Mouse (Mus musculus): ENCODE data around the gene C2cd3. TPM values are rescaled to one million over a fixed set of nuclear protein-coding genes. Genes with fewer than 3 reads are reported as not detected.
"Not testable (repeated sequence)": the region's sequence is repeated elsewhere in the genome, so short reads cannot be mapped to it uniquely, and the experiment has no call there.

The C2cd3 gene
- polyA plus RNA-seq, 1 experiment from 2014 or later, result 13.1 TPM

GRCm38 (mm10) chr7:100472777-100473176, 100.7 kb downstream of the C2cd3 start, which contains the start of gene Ucp3:
Ucp3 (plus strand) TSS chr7:100472990.
- Histone ChIP-seq H3K4me1 (peaks cover 62% of the 10 kb centered on the region), H3K4me3 (no peak within 1 kb of the TSS), H3K4me2 (no peak within 1 kb of the TSS), H3K36me3 (peaks cover 16% of the 10 kb centered on the region), H3K27me3 (replicated peaks) (no peaks in the 10 kb centered on the region), H3K27ac (replicated peaks) (no peak within 1 kb of the TSS), H3K9ac (0 out of 2 replicates have a peak within 1 kb of the TSS, but pooled peaks have one; percentile 30), H3K9me3 (no peaks in the 10 kb centered on the region)
- WGBS, result 58% methylated on average over 6 of the region's 6 CpGs
- no peak for ATAC-seq (ENCODE audit: extremely low read depth, insufficient number of reproducible peaks, low FRiP score, low TSS enrichment)

- Histone ChIP-seq H3K36me3 (peaks cover 13% of the 10 kb centered on the region), H3K27ac (replicated peaks) (no peak overlapping the region), H3K27me3 (replicated peaks) (no peaks in the 10 kb centered on the region), H3K4me3 (no peak overlapping the region), H3K9me3 (no peaks in the 10 kb centered on the region), H3K4me1 (peaks cover 51% of the 10 kb centered on the region), H3K9ac (no peak overlapping the region), H3K4me2 (no peak overlapping the region)
- 57% methylated on average over 9 of the region's 9 CpGs for WGBS
- ATAC-seq (ENCODE audit: extremely low read depth, insufficient number of reproducible peaks, low FRiP score, low TSS enrichment), result no peak
These were observed 101.9 kb downstream of the C2cd3 start for GRCm38 (mm10) chr7:100473846-100474454.

DNA sequence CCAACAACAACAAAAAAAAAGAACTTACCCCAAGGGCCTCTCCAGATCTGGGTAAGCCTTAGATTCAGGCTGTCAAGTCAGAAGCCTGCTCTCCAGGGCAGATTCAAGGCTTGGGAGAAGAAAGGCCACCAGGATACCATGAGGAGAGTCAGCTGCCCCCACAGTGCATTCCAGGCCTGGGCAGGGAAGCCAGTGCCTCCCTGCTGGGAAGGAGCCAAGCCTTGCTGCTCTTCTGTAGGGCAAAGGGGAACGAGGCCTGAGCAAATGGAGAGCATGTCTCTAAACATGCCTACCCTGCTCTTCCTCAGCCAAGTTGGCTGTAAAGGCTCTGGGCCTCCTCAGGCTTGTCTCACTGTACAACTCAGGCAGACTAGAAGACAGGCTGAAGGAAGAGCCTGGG, 102.6 kb downstream of the C2cd3 start:
- H3K9ac ChIP-seq, result 0 out of 2 replicates have a peak overlapping the region, but pooled peaks have one; percentile 0
- 28% methylated on average over 1 of the region's 1 CpGs for WGBS
- H3K36me3 ChIP-seq, result peaks cover 6% of the 10 kb centered on the region
- no peak for ATAC-seq (ENCODE audit: extremely low read depth, insufficient number of reproducible peaks, low FRiP score, low TSS enrichment)
- H3K4me3 ChIP-seq, result no peak overlapping the region
- no peak overlapping the region for H3K4me2 ChIP-seq
- peaks cover 6% of the 10 kb centered on the region; the same call in 1 of the 2 replicates for H3K27me3 ChIP-seq (replicated peaks)
- H3K4me1 ChIP-seq, result peaks cover 47% of the 10 kb centered on the region
- no peaks in the 10 kb centered on the region for H3K9me3 ChIP-seq
- H3K27ac ChIP-seq (replicated peaks), result 0 out of 2 replicates have a peak overlapping the region, but pooled peaks have one; percentile 6

GRCm38 (mm10) chr7:100479100-100479822, 107.2 kb downstream of the C2cd3 start:
- 77% methylated on average over 20 of the region's 20 CpGs for WGBS
- ATAC-seq (ENCODE audit: extremely low read depth, insufficient number of reproducible peaks, low FRiP score, low TSS enrichment), result no peak
- Histone ChIP-seq H3K9ac (no peak overlapping the region), H3K9me3 (no peaks in the 10 kb centered on the region), H3K4me3 (no peak overlapping the region), H3K36me3 (no peaks in the 10 kb centered on the region), H3K4me1 (peaks cover 23% of the 10 kb centered on the region), H3K4me2 (no peak overlapping the region), H3K27me3 (replicated peaks) (peaks cover 10% of the 10 kb centered on the region; the same call in 1 of the 2 replicates), H3K27ac (replicated peaks) (no peak overlapping the region)

DNA sequence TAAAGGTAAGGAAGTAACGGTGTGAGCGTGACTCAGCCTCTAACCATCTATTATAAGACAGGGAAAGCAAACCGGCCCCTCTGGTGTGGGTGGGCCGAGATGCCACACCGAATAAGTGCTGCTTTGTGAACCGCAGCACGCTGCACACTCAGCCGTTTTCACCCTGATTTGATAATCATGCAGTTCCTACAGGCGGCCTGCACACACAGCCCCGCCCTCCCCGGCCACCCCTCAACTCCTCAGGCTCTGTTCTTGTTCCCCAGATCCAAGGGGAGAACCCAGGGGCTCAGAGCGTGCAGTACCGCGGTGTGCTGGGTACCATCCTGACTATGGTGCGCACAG, 107.8 kb downstream of the C2cd3 start:
- Histone ChIP-seq H3K27me3 (replicated peaks) (peaks cover 10% of the 10 kb centered on the region; the same call in 1 of the 2 replicates), H3K9me3 (no peaks in the 10 kb centered on the region), H3K27ac (replicated peaks) (no peak overlapping the region), H3K4me2 (no peak overlapping the region; the same call in 1 of the 2 replicates), H3K9ac (no peak overlapping the region), H3K36me3 (no peaks in the 10 kb centered on the region), H3K4me3 (no peak overlapping the region), H3K4me1 (peaks cover 19% of the 10 kb centered on the region)
- ATAC-seq (ENCODE audit: extremely low read depth, insufficient number of reproducible peaks, low FRiP score, low TSS enrichment), result no peak
- 53% methylated on average over 15 of the region's 15 CpGs for WGBS

- Histone ChIP-seq H3K9ac (no peak overlapping the region), H3K27me3 (replicated peaks) (peaks cover 10% of the 10 kb centered on the region; the same call in 1 of the 2 replicates), H3K9me3 (no peaks in the 10 kb centered on the region), H3K36me3 (no peaks in the 10 kb centered on the region), H3K4me1 (peaks cover 15% of the 10 kb centered on the region), H3K27ac (replicated peaks) (no peak overlapping the region), H3K4me2 (no peak overlapping the region; the same call in 1 of the 2 replicates), H3K4me3 (no peak overlapping the region)
- ATAC-seq (ENCODE audit: extremely low read depth, insufficient number of reproducible peaks, low FRiP score, low TSS enrichment), result no peak
- WGBS, result 69% methylated on average over 17 of the region's 17 CpGs
These were observed 108.1 kb downstream of the C2cd3 start for GRCm38 (mm10) chr7:100480175-100480574.

DNA sequence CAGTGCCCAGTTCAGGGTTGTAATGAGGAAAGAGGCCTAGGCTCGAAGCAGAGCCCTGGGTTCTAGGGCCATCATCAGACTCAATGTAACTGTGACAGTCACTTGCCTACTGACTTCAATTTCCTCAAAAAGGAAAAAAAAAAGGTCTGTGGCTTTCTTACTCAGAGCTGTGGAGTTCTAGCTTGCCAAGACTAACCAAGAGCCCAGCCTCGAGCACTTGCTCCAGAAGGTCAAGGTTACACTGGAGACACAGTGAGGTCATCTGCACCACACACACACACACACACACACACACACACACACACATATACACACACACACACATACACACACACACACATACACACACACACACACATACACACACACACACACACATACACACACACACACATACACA, 110.0 kb downstream of the C2cd3 start:
- ATAC-seq (ENCODE audit: extremely low read depth, insufficient number of reproducible peaks, low FRiP score, low TSS enrichment); H3K27me3 ChIP-seq (replicated peaks); H3K4me2 ChIP-seq; H3K4me3 ChIP-seq; H3K36me3 ChIP-seq; H3K4me1 ChIP-seq; H3K9me3 ChIP-seq; H3K9ac ChIP-seq; H3K27ac ChIP-seq (replicated peaks): not testable (repeated sequence)
- 70% methylated on average over 2 of the region's 2 CpGs for WGBS

GRCm38 (mm10) chr7:100484493-100484892, 112.5 kb downstream of the C2cd3 start:
- Histone ChIP-seq H3K27ac (replicated peaks) (no peak overlapping the region), H3K27me3 (replicated peaks) (peaks cover 6% of the 10 kb centered on the region; the same call in 1 of the 2 replicates), H3K4me1 (peaks cover 13% of the 10 kb centered on the region), H3K4me2 (no peak overlapping the region), H3K9ac (no peak overlapping the region), H3K4me3 (no peak overlapping the region), H3K36me3 (no peaks in the 10 kb centered on the region), H3K9me3 (no peaks in the 10 kb centered on the region)
- ATAC-seq (ENCODE audit: extremely low read depth, insufficient number of reproducible peaks, low FRiP score, low TSS enrichment), result no peak
- WGBS, result 78% methylated on average over 5 of the region's 5 CpGs

- H3K9ac ChIP-seq, result no peak overlapping the region
- no peak overlapping the region for H3K4me2 ChIP-seq
- no peak overlapping the region for H3K27ac ChIP-seq (replicated peaks)
- peaks cover 13% of the 10 kb centered on the region for H3K4me1 ChIP-seq
- ATAC-seq (ENCODE audit: extremely low read depth, insufficient number of reproducible peaks, low FRiP score, low TSS enrichment), result no peak
- H3K4me3 ChIP-seq, result no peak overlapping the region
- no peaks in the 10 kb centered on the region for H3K9me3 ChIP-seq
- no peaks in the 10 kb centered on the region for H3K36me3 ChIP-seq
- no peaks in the 10 kb centered on the region for H3K27me3 ChIP-seq (replicated peaks)
- WGBS, result 62% methylated on average over 2 of the region's 2 CpGs
These were observed 115.3 kb downstream of the C2cd3 start for GRCm38 (mm10) chr7:100487301-100487700.

GRCm38 (mm10) chr7:100488474-100489048, 116.5 kb downstream of the C2cd3 start:
- Histone ChIP-seq H3K27me3 (replicated peaks) (no peaks in the 10 kb centered on the region), H3K36me3 (no peaks in the 10 kb centered on the region), H3K4me2 (no peak overlapping the region), H3K4me1 (peaks cover 26% of the 10 kb centered on the region), H3K27ac (replicated peaks) (0 out of 2 replicates have a peak overlapping the region, but pooled peaks have one; percentile 5), H3K4me3 (no peak overlapping the region), H3K9me3 (no peaks in the 10 kb centered on the region), H3K9ac (peak overlapping the region; percentile 55)
- 31% methylated on average over 10 of the region's 10 CpGs for WGBS
- ATAC-seq (ENCODE audit: extremely low read depth, insufficient number of reproducible peaks, low FRiP score, low TSS enrichment), result no peak

GRCm38 (mm10) chr7:100492391-100493116, 120.5 kb downstream of the C2cd3 start:
- H3K27me3 ChIP-seq (replicated peaks), result no peaks in the 10 kb centered on the region
- peak overlapping the region; percentile 96 for H3K4me2 ChIP-seq
- ATAC-seq (ENCODE audit: extremely low read depth, insufficient number of reproducible peaks, low FRiP score, low TSS enrichment), result peak; percentile 68
- peak overlapping the region; percentile 84 for H3K27ac ChIP-seq (replicated peaks)
- H3K9ac ChIP-seq, result peak overlapping the region; percentile 82
- H3K9me3 ChIP-seq, result no peaks in the 10 kb centered on the region
- H3K36me3 ChIP-seq, result peaks cover 13% of the 10 kb centered on the region
- WGBS, result 3% methylated on average over 36 of the region's 36 CpGs
- H3K4me1 ChIP-seq, result peaks cover 62% of the 10 kb centered on the region
- H3K4me3 ChIP-seq, result peak overlapping the region; percentile 63

Measured in heart, embryonic 13.5 days (tissue).